Mouse (Mus musculus): ENCODE data around the gene Rbm8a2.

DNA sequence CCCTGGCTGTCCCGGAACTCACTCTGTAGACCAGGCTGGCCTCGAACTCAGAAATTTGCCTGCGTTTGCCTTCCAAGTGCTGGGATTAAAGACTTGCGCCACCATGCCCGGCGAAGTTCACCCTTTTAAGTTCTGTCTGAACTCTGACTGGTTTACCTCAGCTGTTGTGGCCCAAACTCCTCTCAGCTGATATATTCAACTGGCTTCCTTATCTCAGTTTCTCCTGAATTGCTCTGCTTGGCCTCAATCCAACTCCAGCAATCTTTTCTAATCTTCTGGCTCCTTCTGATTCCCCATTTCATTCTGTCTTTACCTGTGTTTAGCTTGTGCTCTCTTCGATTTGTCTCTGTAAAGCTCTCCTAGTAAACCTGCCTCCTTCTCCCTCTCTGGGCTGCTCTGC lies 35.7 kb downstream of the Rbm8a2 start:
- TF ChIP-seq CTCF (IDR thresholded peaks at IDR 0.05; ENCODE audit: extremely low read depth, insufficient read depth, low read length) (no peak), POLR2A (IDR thresholded peaks at IDR 0.05; ENCODE audit: extremely low read depth, insufficient read depth, low read length) (no peak)

Data from cortical plate, adult 2 months (tissue).